Mouse (Mus musculus) neural tube, embryonic 11.5 days (tissue): ENCODE data around the gene Gli1. TPM values are rescaled to one million over a fixed set of nuclear protein-coding genes. Genes with fewer than 3 reads are reported as not detected.

Experiments
- ATAC-seq: fragments of 200-750 bp; cut with Nextera tagmentation; 2 replicates; pipeline ENCODE4 v1.8.0; 2017; ENCODE audit warnings: moderate number of reproducible peaks, mild to moderate bottlenecking, moderate TSS enrichment, moderate library complexity; ENCODE audit not compliant: insufficient read depth, low FRiP score, low TSS enrichment
- DNase-seq: peaks from one replicate; pipeline ENCODE4 v3.0.0-alpha.2; 2015; ENCODE audit warnings: low spot score
- H3K27ac ChIP-seq: fragments of 300-500 bp; sonication (generic); 2 replicates; pipeline ENCODE4 v1.5.1; 2014; ENCODE audit warnings: low read depth, mild to moderate bottlenecking, low read length
- H3K27me3 ChIP-seq: fragments of 300-500 bp; sonication (generic); 2 replicates; pipeline ENCODE4 v1.6.1; 2014; ENCODE audit warnings: mild to moderate bottlenecking, low read length, mixed read lengths; ENCODE audit not compliant: control insufficient read depth, insufficient read depth
- H3K36me3 ChIP-seq: fragments of 300-500 bp; sonication (generic); 2 replicates; pipeline ENCODE4 v1.6.1; 2014; ENCODE audit warnings: mild to moderate bottlenecking, low read length, moderate library complexity, mixed read lengths; ENCODE audit not compliant: control insufficient read depth, insufficient read depth
- H3K4me1 ChIP-seq: fragments of 300-500 bp; sonication (generic); 2 replicates; pipeline ENCODE4 v1.6.1; 2014; ENCODE audit warnings: low read length, mixed read lengths; ENCODE audit not compliant: control insufficient read depth, insufficient read depth
- H3K4me2 ChIP-seq: fragments of 300-500 bp; sonication (generic); 2 replicates; pipeline ENCODE4 v1.6.1; 2014; ENCODE audit warnings: low read depth, mild to moderate bottlenecking, moderate library complexity
- H3K4me3 ChIP-seq: fragments of 300-500 bp; sonication (generic); 2 replicates; pipeline ENCODE4 v1.5.1; 2014; ENCODE audit warnings: low read depth, low read length
- H3K9ac ChIP-seq: fragments of 300-500 bp; sonication (generic); 2 replicates; pipeline ENCODE4 v1.6.1; 2014; ENCODE audit warnings: mild to moderate bottlenecking, low read length
- H3K9me3 ChIP-seq: fragments of 300-500 bp; sonication (generic); 2 replicates; pipeline ENCODE4 v1.6.1; 2016; ENCODE audit warnings: low read length; ENCODE audit not compliant: control insufficient read depth
- WGBS: fragments of 180-500 bp; shearing (Covaris S2); extraction: QIAGEN DNeasy Blood & Tissue Kit; methylation state at CpG from one replicate; pipeline ENCODE4 v1.1.7; 2014; 5-methylcytosine and 5-hydroxymethylcytosine counted together
- polyA plus RNA-seq: library from polyadenylated mRNA; unstranded; fragments of >200 nt; fragmentation: Nextera tagmentation; extraction: Ambion mirVana; gene quantifications from 2 replicates; pipeline ENCODE4 v1.2.1, GENCODE M21; 2014

The Gli1 gene
- polyA plus RNA-seq, 1 experiment from 2014 or later = 3.8 TPM

- Histone ChIP-seq H3K27me3 (no peaks in the 10 kb centered on the region), H3K4me2 (peak overlapping the region; percentile 91), H3K36me3 (peaks cover 19% of the 10 kb centered on the region), H3K9me3 (no peaks in the 10 kb centered on the region), H3K4me1 (peaks cover 34% of the 10 kb centered on the region), H3K9ac (peak overlapping the region; percentile 32), H3K27ac (peak overlapping the region; percentile 90), H3K4me3 (peak overlapping the region; percentile 80)
- WGBS = 2% methylated on average over 15 of the region's 15 CpGs
- 0 out of 2 replicates have a peak, but pooled peaks have one; percentile 3 for ATAC-seq
- DNase-seq = no peak
These were observed 52.1 kb downstream of the Gli1 start for GRCm38 (mm10) chr10:127289573-127290191.

- peak within 1 kb of the TSS; percentile 80 for H3K4me3 ChIP-seq
- DNase-seq = peak; percentile 88
- 0% methylated on average over 21 of the region's 65 CpGs for WGBS
- no peaks in the 10 kb centered on the region for H3K27me3 ChIP-seq
- peak within 1 kb of the TSS; percentile 85 for H3K9ac ChIP-seq
- H3K36me3 ChIP-seq = peaks cover 16% of the 10 kb centered on the region
- H3K4me2 ChIP-seq = peak within 1 kb of the TSS; percentile 91
- peak; percentile 20 for ATAC-seq
- peak within 1 kb of the TSS; percentile 90 for H3K27ac ChIP-seq
- peaks cover 34% of the 10 kb centered on the region for H3K4me1 ChIP-seq
- H3K9me3 ChIP-seq = no peaks in the 10 kb centered on the region
These were observed 52.8 kb downstream of the Gli1 start, which contains the start of gene Mbd6 for GRCm38 (mm10) chr10:127288800-127289572. TSS of gene Mbd6 (minus strand) at chr10:127289018.

GRCm38 (mm10) chr10:127288328-127288799, 53.4 kb downstream of the Gli1 start:
- H3K4me3 ChIP-seq = peak overlapping the region; percentile 80

GRCm38 (mm10) chr10:127287936-127288293, 53.9 kb downstream of the Gli1 start:
- ATAC-seq (no peak), DNase-seq (no peak)
- H3K36me3 ChIP-seq = peaks cover 20% of the 10 kb centered on the region
- WGBS = 0% methylated on average over 3 of the region's 3 CpGs
- peak overlapping the region; percentile 85 for H3K9ac ChIP-seq
- H3K27ac ChIP-seq = peak overlapping the region; percentile 90
- H3K4me1 ChIP-seq = peaks cover 34% of the 10 kb centered on the region
- H3K9me3 ChIP-seq = no peaks in the 10 kb centered on the region
- H3K27me3 ChIP-seq = no peaks in the 10 kb centered on the region
- peak overlapping the region; percentile 91 for H3K4me2 ChIP-seq
- H3K4me3 ChIP-seq = peak overlapping the region; percentile 80

More at GRCm38 (mm10) chr10:127288328-127288799, 53.4 kb downstream of the Gli1 start:
- Histone ChIP-seq H3K4me1 (peaks cover 34% of the 10 kb centered on the region), H3K9ac (peak overlapping the region; percentile 85), H3K27ac (peak overlapping the region; percentile 90), H3K36me3 (peaks cover 21% of the 10 kb centered on the region), H3K4me2 (peak overlapping the region; percentile 91), H3K9me3 (no peaks in the 10 kb centered on the region), H3K27me3 (no peaks in the 10 kb centered on the region)
- under 1% methylated on average over 18 of the region's 28 CpGs for WGBS
- ATAC-seq (peak; percentile 1; the same call in 1 of the 2 replicates), DNase-seq (no peak)

- no peaks in the 10 kb centered on the region for H3K27me3 ChIP-seq
- H3K4me2 ChIP-seq = peak overlapping the region; percentile 91
- DNase-seq (no peak), ATAC-seq (no peak)
- peaks cover 25% of the 10 kb centered on the region for H3K36me3 ChIP-seq
- peaks cover 34% of the 10 kb centered on the region for H3K4me1 ChIP-seq
- H3K9ac ChIP-seq = peak overlapping the region; percentile 85
- WGBS = 71% methylated on average over 15 of the region's 15 CpGs
- H3K9me3 ChIP-seq = no peaks in the 10 kb centered on the region
- H3K4me3 ChIP-seq = peak overlapping the region; percentile 80
- H3K27ac ChIP-seq = peak overlapping the region; percentile 90; the same call in 1 of the 2 replicates
These were observed 54.4 kb downstream of the Gli1 start for GRCm38 (mm10) chr10:127287271-127287935.

GRCm38 (mm10) chr10:127286730-127287129, 55.0 kb downstream of the Gli1 start:
- Histone ChIP-seq H3K4me1 (peaks cover 28% of the 10 kb centered on the region), H3K9ac (peak overlapping the region; percentile 85; the same call in 1 of the 2 replicates), H3K27me3 (no peaks in the 10 kb centered on the region), H3K36me3 (peaks cover 29% of the 10 kb centered on the region), H3K4me3 (peak overlapping the region; percentile 80; the same call in 1 of the 2 replicates), H3K9me3 (no peaks in the 10 kb centered on the region), H3K27ac (0 out of 2 replicates have a peak overlapping the region, but pooled peaks have one; percentile 35), H3K4me2 (peak overlapping the region; percentile 91)
- WGBS = 59% methylated on average over 7 of the region's 7 CpGs
- peak; percentile 40 for DNase-seq
- no peak for ATAC-seq

GRCm38 (mm10) chr10:127286194-127286593, 55.6 kb downstream of the Gli1 start:
- H3K9ac ChIP-seq = no peak overlapping the region; the same call in 1 of the 2 replicates
- H3K4me1 ChIP-seq = peaks cover 24% of the 10 kb centered on the region
- DNase-seq (no peak), ATAC-seq (no peak)
- H3K4me2 ChIP-seq = peak overlapping the region; percentile 91; the same call in 1 of the 2 replicates
- 78% methylated on average over 7 of the region's 7 CpGs for WGBS
- no peaks in the 10 kb centered on the region for H3K9me3 ChIP-seq
- no peak overlapping the region for H3K4me3 ChIP-seq
- H3K27me3 ChIP-seq = no peaks in the 10 kb centered on the region
- peaks cover 35% of the 10 kb centered on the region for H3K36me3 ChIP-seq
- peak overlapping the region; percentile 35; the same call in 1 of the 2 replicates for H3K27ac ChIP-seq

GRCm38 (mm10) chr10:127285644-127286043, 56.1 kb downstream of the Gli1 start:
- Histone ChIP-seq H3K9me3 (no peaks in the 10 kb centered on the region), H3K4me1 (peaks cover 24% of the 10 kb centered on the region), H3K4me2 (no peak overlapping the region), H3K36me3 (peaks cover 37% of the 10 kb centered on the region), H3K9ac (no peak overlapping the region), H3K27me3 (no peaks in the 10 kb centered on the region), H3K4me3 (no peak overlapping the region), H3K27ac (no peak overlapping the region)
- 74% methylated on average over 12 of the region's 13 CpGs for WGBS
- no peak for ATAC-seq
- DNase-seq = no peak
